Mouse (Mus musculus) limb, embryonic 14.5 days (tissue): ENCODE data around the gene Tmc7. TPM values are rescaled to one million over a fixed set of nuclear protein-coding genes. Genes with fewer than 3 reads are reported as not detected.

Experiments used
- ATAC-seq: fragments of 200-750 bp; cut with Nextera tagmentation; 2 replicates; pipeline ENCODE4 v1.8.0; 2017; ENCODE audit warnings: low read depth, moderate number of reproducible peaks, moderate TSS enrichment; ENCODE audit not compliant: low FRiP score
- DNase-seq: peaks from one replicate; pipeline ENCODE4 v3.0.0-alpha.2; 2015; ENCODE audit warnings: low spot score
- H3K27ac ChIP-seq: fragments of 300-500 bp; sonication (generic); replicated peaks from 2 replicates; pipeline ENCODE4 v1.5.1; 2014; ENCODE audit warnings: low read depth, mild to moderate bottlenecking, low read length, moderate library complexity, mixed read lengths
- H3K27me3 ChIP-seq: fragments of 300-500 bp; sonication (generic); 2 replicates; pipeline ENCODE4 v1.6.1; 2014; ENCODE audit warnings: low read length, mixed read lengths; ENCODE audit not compliant: control insufficient read depth, insufficient read depth
- H3K36me3 ChIP-seq: fragments of 300-500 bp; sonication (generic); 2 replicates; pipeline ENCODE4 v1.6.1; 2014; ENCODE audit warnings: mild to moderate bottlenecking, low read length, moderate library complexity, mixed read lengths; ENCODE audit not compliant: control insufficient read depth, insufficient read depth
- H3K4me1 ChIP-seq: fragments of 300-500 bp; sonication (generic); 2 replicates; pipeline ENCODE4 v1.6.1; 2014; ENCODE audit warnings: antibody characterized with exemption, low read length, mixed read lengths; ENCODE audit not compliant: control insufficient read depth, insufficient read depth
- H3K4me2 ChIP-seq: fragments of 300-500 bp; sonication (generic); replicated peaks from 2 replicates; pipeline ENCODE4 v1.6.1; 2014; ENCODE audit warnings: low read depth, mild to moderate bottlenecking, low read length, moderate library complexity; ENCODE audit not compliant: severe bottlenecking
- H3K4me3 ChIP-seq: fragments of 300-500 bp; sonication (generic); replicated peaks from 2 replicates; pipeline ENCODE4 v1.5.1; 2014; ENCODE audit warnings: low read length
- H3K9ac ChIP-seq: fragments of 300-500 bp; sonication (generic); 2 replicates; pipeline ENCODE4 v1.6.1; 2014; ENCODE audit warnings: mild to moderate bottlenecking, low read depth, low read length, moderate library complexity; ENCODE audit not compliant: severe bottlenecking
- H3K9me3 ChIP-seq: fragments of 300-500 bp; sonication (generic); 2 replicates; pipeline ENCODE4 v1.6.1; 2016; ENCODE audit warnings: low read length; ENCODE audit not compliant: control insufficient read depth
- POLR2A ChIP-seq: fragments of 200-500 bp; IDR thresholded peaks from 2 replicates; pipeline ENCODE4 v1.8.0; 2012; ENCODE audit warnings: inconsistent platforms, mild to moderate bottlenecking, moderate library complexity, borderline replicate concordance; ENCODE audit not compliant: insufficient read depth, insufficient read length; ENCODE audit errors: extremely low read depth
- WGBS: fragments of 180-500 bp; shearing (Covaris S2); extraction: QIAGEN DNeasy Blood & Tissue Kit; methylation state at CpG from one replicate; pipeline ENCODE4 v1.1.7; 2014; 5-methylcytosine and 5-hydroxymethylcytosine counted together
- polyA plus RNA-seq, 2 experiments: library from polyadenylated mRNA; depleted of rRNA in 1 of 2; stranded (reverse) in 1 of 2; unstranded in 1 of 2; fragments of >200 nt; fragmentation: Nextera tagmentation in 1 of 2; extraction: Ambion mirVana in 1 of 2; gene quantifications; 2 replicates each; pipeline versions ENCODE4 v1.2.1 to v1.2.3; 2012 to 2014

Gene Tmc7
- polyA plus RNA-seq, 2 experiments = 4.0 to 4.4 TPM

DNA sequence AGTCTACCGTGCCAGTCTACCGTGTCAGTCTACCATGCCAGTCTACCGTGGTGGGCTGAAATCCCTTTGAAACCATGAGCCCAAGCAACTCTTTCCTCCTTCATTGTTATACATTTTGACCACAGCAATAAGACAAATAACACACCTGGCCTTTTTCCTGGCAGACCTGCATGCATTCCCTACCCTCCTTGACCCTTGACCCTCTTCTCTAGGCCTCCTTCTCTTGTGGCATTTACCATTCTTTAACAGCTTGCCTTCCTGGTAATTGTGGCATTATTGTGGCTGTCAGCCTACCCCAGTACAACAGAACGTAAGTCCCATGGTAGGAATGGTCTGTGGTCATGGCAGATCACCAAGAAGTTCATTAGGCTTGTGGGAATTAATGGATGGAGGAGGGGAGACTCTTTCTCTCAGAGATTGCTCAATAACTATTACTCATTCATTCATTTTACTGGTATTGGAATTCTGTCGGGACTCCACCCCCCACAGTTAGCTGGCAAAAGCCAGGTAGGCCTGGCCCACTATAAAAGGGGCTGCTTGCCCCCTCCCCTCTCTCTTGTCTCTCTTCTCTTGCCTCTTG lies 6.3 kb upstream of the Tmc7 start:
- H3K27me3 ChIP-seq = peaks cover 5% of the 10 kb centered on the region; the same call in 1 of the 2 replicates
- DNase-seq = no peak
- WGBS = 83% methylated on average over 5 of the region's 5 CpGs

GRCm38 (mm10) chr7:118585856-118586255 lies 1.3 kb upstream of the Tmc7 start:
- H3K9me3 ChIP-seq = no peaks in the 10 kb centered on the region
- DNase-seq (no peak), ATAC-seq (no peak)
- no peak overlapping the region for H3K27ac ChIP-seq
- H3K9ac ChIP-seq = no peak overlapping the region
- H3K4me1 ChIP-seq = peaks cover 6% of the 10 kb centered on the region; the same call in 1 of the 2 replicates
- H3K4me3 ChIP-seq = no peak overlapping the region
- no peak overlapping the region for H3K4me2 ChIP-seq
- H3K27me3 ChIP-seq = no peaks in the 10 kb centered on the region
- H3K36me3 ChIP-seq = no peaks in the 10 kb centered on the region
- 71% methylated on average over 6 of the region's 6 CpGs for WGBS
- no peak for TF ChIP-seq POLR2A

More for the DNA sequence above, 6.3 kb upstream of the Tmc7 start:
- H3K9me3 ChIP-seq = no peaks in the 10 kb centered on the region
- no peak overlapping the region for H3K27ac ChIP-seq
- H3K9ac ChIP-seq = no peak overlapping the region
- no peak overlapping the region for H3K4me3 ChIP-seq
- H3K4me1 ChIP-seq = peaks cover 12% of the 10 kb centered on the region
- no peak for ATAC-seq
- TF ChIP-seq POLR2A = no peak
- H3K36me3 ChIP-seq = no peaks in the 10 kb centered on the region
- no peak overlapping the region for H3K4me2 ChIP-seq

GRCm38 (mm10) chr7:118584926-118585325 lies 390 bp upstream of the Tmc7 start:
- H3K9ac ChIP-seq = no peak overlapping the region
- TF ChIP-seq POLR2A = no peak
- 68% methylated on average over 5 of the region's 5 CpGs for WGBS
- H3K9me3 ChIP-seq = no peaks in the 10 kb centered on the region
- no peak overlapping the region for H3K27ac ChIP-seq
- DNase-seq (no peak), ATAC-seq (no peak)
- H3K4me2 ChIP-seq = peak overlapping the region; percentile 90
- H3K27me3 ChIP-seq = no peaks in the 10 kb centered on the region
- peaks cover 6% of the 10 kb centered on the region; the same call in 1 of the 2 replicates for H3K4me1 ChIP-seq
- peak overlapping the region; percentile 61 for H3K4me3 ChIP-seq
- H3K36me3 ChIP-seq = no peaks in the 10 kb centered on the region

DNA sequence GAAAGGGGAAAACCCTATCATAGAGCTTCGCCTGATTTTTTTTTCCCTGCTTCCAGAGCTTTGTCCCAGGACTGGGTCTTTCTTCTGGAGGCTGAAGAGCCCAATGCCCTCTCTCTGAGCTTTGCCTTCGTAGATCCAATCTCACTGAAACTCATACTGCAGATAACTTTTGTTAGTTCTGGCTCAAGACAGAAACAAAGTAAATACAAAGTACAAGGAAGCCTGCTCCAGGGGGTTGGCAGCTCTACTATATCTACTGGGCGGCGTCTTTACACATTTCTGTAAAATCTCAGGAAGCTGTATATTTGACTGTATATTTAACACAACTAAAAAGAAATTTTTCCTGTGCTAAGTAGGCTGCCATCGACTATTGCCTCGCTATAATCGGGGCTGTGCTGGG lies 715 bp downstream of the Tmc7 start:
- DNase-seq = no peak
- TF ChIP-seq POLR2A = no peak
- H3K36me3 ChIP-seq = no peaks in the 10 kb centered on the region
- H3K9ac ChIP-seq = peak overlapping the region; percentile 74
- H3K9me3 ChIP-seq = no peaks in the 10 kb centered on the region
- peak overlapping the region; percentile 61 for H3K4me3 ChIP-seq
- H3K4me1 ChIP-seq = peaks cover 6% of the 10 kb centered on the region; the same call in 1 of the 2 replicates
- WGBS = 21% methylated on average over 7 of the region's 7 CpGs
- no peak for ATAC-seq
- no peak overlapping the region for H3K27ac ChIP-seq
- H3K4me2 ChIP-seq = peak overlapping the region; percentile 90
- no peaks in the 10 kb centered on the region for H3K27me3 ChIP-seq

- Histone ChIP-seq H3K4me3 (no peak overlapping the region), H3K9me3 (no peaks in the 10 kb centered on the region), H3K36me3 (no peaks in the 10 kb centered on the region), H3K4me1 (peaks cover 6% of the 10 kb centered on the region; the same call in 1 of the 2 replicates), H3K27ac (no peak overlapping the region), H3K9ac (no peak overlapping the region), H3K27me3 (no peaks in the 10 kb centered on the region), H3K4me2 (no peak overlapping the region)
- no peak for DNase-seq
- TF ChIP-seq POLR2A = no peak
- WGBS = 59% methylated on average over 2 of the region's 2 CpGs
- ATAC-seq = no peak
Measured at GRCm38 (mm10) chr7:118579938-118580337, 4.6 kb downstream of the Tmc7 start.
